Mouse (Mus musculus) spleen, adult 2 months (tissue): ENCODE measurements around the gene Exoc6.

Source experiments
- CTCF ChIP-seq: fragments of 200-500 bp; IDR thresholded peaks from 2 replicates; pipeline ENCODE4 v1.5.1; 2011; ENCODE audit warnings: mild to moderate bottlenecking, inconsistent platforms; ENCODE audit not compliant: insufficient read depth, insufficient read length, insufficient replicate concordance; ENCODE audit errors: extremely low read depth
- POLR2A ChIP-seq: fragments of 200-500 bp; IDR thresholded peaks from 2 replicates; pipeline ENCODE4 v1.6.1; 2011; ENCODE audit warnings: low read depth, low read length, inconsistent platforms

GRCm38 (mm10) chr19:37697335-37697636 lies 147.1 kb downstream of the Exoc6 start:
- TF ChIP-seq CTCF (no peak), POLR2A (no peak)
